Mouse (Mus musculus) erythroblast, embryonic 14.5 days (primary cell): ENCODE measurements around the gene Psd4. TPM values are rescaled to one million over a fixed set of nuclear protein-coding genes. Genes with fewer than 3 reads are reported as not detected.

Source experiments
- H3K27me3 ChIP-seq: 2 replicates; pipeline ENCODE4 v1.6.1; 2012; ENCODE audit warnings: inconsistent platforms; ENCODE audit not compliant: control insufficient read depth
- H3K36me3 ChIP-seq: 2 replicates; pipeline ENCODE4 v1.6.1; 2012; ENCODE audit warnings: mild to moderate bottlenecking, inconsistent platforms; ENCODE audit not compliant: control insufficient read depth
- H3K4me1 ChIP-seq: 2 replicates; pipeline ENCODE4 v1.6.1; 2012; ENCODE audit warnings: inconsistent platforms; ENCODE audit not compliant: control insufficient read depth
- H3K4me3 ChIP-seq: replicated peaks from 2 replicates; pipeline ENCODE3; 2012; ENCODE audit warnings: moderate library complexity, mild to moderate bottlenecking, inconsistent platforms
- H3K9me3 ChIP-seq: 2 replicates; pipeline ENCODE4 v1.6.1; 2012; ENCODE audit warnings: low read length, inconsistent platforms, mixed read lengths; ENCODE audit not compliant: control insufficient read depth
- GATA1 ChIP-seq: IDR thresholded peaks from 2 replicates; pipeline ENCODE4 v1.6.1; 2012; ENCODE audit warnings: low read length, inconsistent platforms, mixed read lengths
- TAL1 ChIP-seq: IDR thresholded peaks from 3 replicates; pipeline ENCODE4 v1.6.1; 2012; ENCODE audit warnings: low read length, inconsistent platforms, mixed read lengths
- polyA plus RNA-seq: library from polyadenylated mRNA; stranded (reverse); fragments of >175 nt; gene quantifications from 2 replicates; pipeline ENCODE4 v1.2.3, GENCODE M21; 2012

The Psd4 gene
- polyA plus RNA-seq, 1 experiment, result 0.51 TPM

DNA sequence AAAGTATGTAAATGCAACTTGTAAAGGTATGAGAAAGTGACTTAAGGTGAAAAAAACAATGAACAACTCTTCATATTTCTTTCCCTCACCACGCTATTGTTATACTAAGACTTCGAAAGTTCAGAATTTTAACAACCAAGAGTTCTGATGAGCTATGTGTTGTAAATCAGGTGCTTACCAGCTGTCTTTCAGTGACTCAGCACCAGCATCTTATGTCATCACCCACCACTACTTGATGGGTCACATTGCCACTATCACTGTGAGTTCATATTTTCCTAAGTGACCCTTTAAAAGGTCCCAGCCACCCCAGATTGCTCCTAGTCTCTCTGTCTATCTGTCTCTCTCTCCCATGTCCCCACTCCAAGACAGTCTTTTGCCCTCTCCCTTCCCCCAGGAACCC, 14.3 kb upstream of the Psd4 start:
- H3K4me3 ChIP-seq, result no peak overlapping the region
- no peaks in the 10 kb centered on the region for H3K4me1 ChIP-seq
- H3K27me3 ChIP-seq, result no peaks in the 10 kb centered on the region
- H3K36me3 ChIP-seq, result no peaks in the 10 kb centered on the region
- H3K9me3 ChIP-seq, result no peaks in the 10 kb centered on the region
- TF ChIP-seq GATA1 (no peak), TAL1 (no peak)

DNA sequence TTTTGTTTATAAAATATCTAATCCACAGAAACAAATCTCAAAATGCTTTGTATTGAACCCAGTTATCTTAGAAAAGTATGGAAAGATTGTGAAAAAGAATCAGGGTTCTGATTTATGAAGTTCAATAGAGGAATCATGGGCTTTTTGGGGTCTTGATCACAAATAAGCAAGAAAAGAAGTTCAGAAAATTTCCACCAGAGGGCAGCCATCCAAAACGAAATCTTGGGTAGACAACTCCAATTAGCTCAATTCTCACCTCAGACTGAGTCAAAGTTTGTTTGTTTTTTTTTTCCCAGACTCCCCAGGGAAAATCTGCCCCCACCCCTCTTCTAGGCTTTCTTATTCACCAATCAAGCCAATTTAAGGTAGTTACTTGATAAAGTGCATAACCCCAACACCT, 9.7 kb upstream of the Psd4 start:
- Histone ChIP-seq H3K27me3 (no peaks in the 10 kb centered on the region), H3K9me3 (no peaks in the 10 kb centered on the region), H3K4me1 (no peaks in the 10 kb centered on the region), H3K4me3 (no peak overlapping the region), H3K36me3 (no peaks in the 10 kb centered on the region)
- no peak for TF ChIP-seq GATA1
- TF ChIP-seq TAL1, result no peak

DNA sequence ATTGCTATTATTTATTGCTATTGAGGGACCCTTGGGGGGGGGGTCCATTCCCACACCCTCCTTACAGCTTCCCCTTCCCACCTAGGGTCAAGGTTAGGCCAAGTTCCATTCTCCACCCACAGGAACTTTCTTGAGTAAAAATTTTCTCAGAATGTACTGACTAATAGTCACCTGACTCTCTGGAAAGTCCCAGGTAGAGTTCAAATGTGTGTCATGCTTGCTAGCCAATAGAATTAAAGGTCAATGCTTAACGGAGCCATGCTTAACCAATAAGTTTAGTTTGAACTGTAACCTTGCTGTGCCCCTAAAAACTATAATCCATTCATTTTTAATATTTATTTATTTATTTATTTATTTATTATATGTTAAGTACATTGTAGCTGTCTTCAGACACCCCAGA, 8.0 kb upstream of the Psd4 start:
- Histone ChIP-seq H3K36me3 (no peaks in the 10 kb centered on the region), H3K27me3 (no peaks in the 10 kb centered on the region; the same call in 1 of the 2 replicates)

DNA sequence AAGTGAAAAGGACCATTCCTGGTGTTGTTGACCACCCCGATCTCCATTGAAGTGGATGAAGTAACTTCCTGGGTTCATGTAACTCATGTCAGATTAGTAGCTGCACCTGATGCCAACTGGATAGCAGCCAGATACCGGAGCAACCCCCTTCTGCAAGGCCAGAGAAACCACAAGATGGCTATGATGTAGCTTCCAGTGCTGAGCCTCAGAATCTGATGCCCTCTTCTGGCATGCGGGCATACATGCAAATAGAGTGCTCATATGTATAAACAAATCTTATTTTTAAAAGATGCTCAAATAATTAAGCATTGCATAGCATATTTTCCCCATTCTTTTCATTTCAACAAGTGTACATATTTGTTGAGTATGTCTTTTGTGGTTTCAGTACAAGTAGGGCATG, 3.6 kb upstream of the Psd4 start:
- Histone ChIP-seq H3K36me3 (no peaks in the 10 kb centered on the region), H3K4me3 (no peak overlapping the region), H3K27me3 (peaks cover 9% of the 10 kb centered on the region; the same call in 1 of the 2 replicates), H3K4me1 (peaks cover 19% of the 10 kb centered on the region), H3K9me3 (no peaks in the 10 kb centered on the region)
- TF ChIP-seq GATA1 (no peak), TAL1 (no peak)

More for the DNA sequence above, 8.0 kb upstream of the Psd4 start:
- TF ChIP-seq GATA1, result no peak
- no peak for TF ChIP-seq TAL1
- no peaks in the 10 kb centered on the region for H3K9me3 ChIP-seq
- no peak overlapping the region for H3K4me3 ChIP-seq
- H3K4me1 ChIP-seq, result no peaks in the 10 kb centered on the region

DNA sequence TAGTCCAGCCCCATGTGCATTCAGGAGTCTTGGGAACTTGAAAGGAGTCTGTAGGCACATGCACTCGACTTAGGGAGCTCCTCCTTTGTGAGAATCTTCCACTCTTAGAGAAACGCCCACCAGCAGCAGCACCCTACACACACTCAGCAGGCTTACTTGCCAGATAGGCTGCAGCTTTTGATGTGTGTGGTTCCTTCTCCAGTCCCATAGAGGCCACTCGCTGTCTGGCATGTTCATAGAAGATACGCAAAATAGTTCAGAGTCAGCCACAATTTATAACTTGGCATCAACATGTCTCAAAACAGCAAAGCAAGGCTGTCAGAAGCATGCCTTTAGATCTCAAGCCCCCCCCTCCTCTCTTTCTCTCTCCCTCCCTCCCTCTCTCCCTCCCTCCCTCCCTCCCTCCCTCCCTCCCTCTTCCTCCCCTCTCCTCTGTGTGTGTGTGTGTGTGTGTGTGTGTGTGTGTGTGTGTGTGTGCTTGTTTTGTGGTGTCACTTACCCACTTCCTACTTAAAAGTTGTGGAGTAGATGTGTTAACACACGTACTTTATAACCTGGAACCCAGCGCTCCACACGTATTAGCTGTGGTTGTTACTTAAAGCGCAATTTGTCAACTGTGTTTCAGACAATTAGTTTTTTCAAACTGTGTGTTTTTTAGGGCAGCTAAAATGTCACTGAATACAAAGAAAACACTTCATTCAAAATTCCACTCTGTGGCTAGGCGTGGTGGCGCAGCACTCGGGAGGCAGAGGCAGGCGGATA, 985 bp upstream of the Psd4 start:
- H3K4me3 ChIP-seq, result no peak overlapping the region
- H3K27me3 ChIP-seq, result peaks cover 9% of the 10 kb centered on the region; the same call in 1 of the 2 replicates
- peaks cover 24% of the 10 kb centered on the region for H3K4me1 ChIP-seq
- TF ChIP-seq GATA1 (no peak), TAL1 (no peak)
- no peaks in the 10 kb centered on the region for H3K9me3 ChIP-seq
- no peaks in the 10 kb centered on the region for H3K36me3 ChIP-seq

DNA sequence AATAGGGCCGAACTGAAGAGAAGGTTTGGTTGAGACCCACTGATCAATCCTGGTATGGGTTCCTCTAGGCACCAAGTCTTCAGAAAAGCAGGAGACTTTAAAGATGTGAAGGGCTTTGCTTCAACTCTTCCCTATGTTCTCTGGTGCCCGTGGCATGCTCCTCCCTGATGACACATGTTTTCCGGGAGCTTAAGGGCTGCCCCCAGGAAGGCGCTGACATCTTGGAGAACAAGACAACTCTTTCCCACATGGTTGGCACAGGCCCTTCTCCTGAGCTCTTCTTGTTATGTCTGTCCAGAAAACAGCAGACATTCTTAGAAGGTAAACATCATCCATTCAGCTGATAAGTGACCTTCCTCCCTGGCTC, 498 bp downstream of the Psd4 start:
- peak overlapping the region; percentile 63 for H3K4me3 ChIP-seq
- H3K4me1 ChIP-seq, result peaks cover 26% of the 10 kb centered on the region
- peaks cover 9% of the 10 kb centered on the region; the same call in 1 of the 2 replicates for H3K27me3 ChIP-seq
- no peaks in the 10 kb centered on the region for H3K36me3 ChIP-seq
- H3K9me3 ChIP-seq, result no peaks in the 10 kb centered on the region
- TF ChIP-seq GATA1, result no peak

DNA sequence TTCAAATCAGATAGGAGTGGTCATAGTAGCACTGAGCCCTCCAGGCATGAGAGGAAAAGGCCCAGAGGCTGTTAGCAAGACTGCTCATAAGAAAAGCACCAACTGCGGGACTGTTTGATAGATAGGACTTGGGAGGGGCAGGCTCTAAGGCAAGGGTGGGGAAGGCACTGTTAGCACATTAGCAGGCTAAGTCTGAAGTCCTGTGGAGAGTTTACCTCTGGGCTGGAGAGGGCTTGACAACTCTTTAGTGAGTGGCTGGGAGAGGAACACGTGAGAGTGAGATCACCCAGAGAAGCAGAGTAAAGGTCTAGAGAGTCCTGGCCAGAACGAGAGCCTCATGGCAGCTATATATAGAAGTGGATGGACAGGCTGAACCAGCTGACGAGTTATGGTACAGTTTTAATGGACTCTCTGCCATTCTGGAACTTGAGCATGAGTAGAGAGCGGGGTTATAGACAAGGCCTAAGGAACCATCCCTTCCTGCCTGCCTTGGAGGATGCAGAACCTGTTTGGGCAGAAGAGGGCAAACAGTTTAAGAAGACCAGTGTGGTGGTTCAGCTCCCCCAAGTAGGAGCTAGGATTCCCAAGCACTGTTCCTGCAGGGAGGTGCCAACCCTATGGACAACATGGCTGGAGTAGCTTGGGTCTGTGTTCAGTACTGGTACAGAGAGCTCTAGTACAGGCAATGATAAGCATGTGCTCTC, 11.5 kb downstream of the Psd4 start:
- no peak overlapping the region for H3K4me3 ChIP-seq

DNA sequence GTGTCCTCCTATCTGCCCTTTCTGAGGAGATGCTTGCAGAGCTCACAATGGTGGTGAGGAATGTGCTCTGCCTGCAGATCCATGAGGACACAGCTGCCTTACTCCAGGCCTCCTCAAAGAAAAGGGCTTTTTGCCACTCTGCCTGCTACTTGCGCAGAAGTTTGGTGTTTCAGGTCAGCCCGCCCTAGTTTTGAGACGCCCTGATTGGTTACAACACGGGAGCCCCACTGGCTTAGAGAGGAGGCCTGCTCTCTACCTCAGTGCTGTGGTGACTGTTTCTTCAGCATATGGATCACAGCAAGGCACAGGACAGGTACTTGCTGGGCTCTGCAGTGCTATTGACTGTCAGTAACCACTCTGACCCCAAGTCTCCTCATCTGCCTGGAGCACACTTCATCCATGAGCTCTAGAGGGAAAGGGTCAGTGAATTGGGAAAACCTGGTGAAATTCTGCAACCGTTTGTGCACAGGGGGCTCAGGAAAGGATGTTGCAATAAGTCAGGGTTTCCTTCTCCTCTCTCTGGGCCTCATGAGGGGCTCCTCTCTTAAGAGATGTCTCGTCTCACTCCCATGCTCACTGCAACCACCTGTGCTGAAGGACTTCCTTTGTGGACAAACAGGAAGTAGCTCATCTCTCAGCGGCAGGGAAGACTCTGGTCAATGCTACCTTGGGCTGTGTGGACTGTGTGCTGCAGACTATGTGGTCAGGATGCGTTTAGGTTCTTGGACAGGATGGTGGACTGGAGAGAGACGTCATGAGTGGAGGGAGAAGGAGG, 15.3 kb downstream of the Psd4 start:
- peaks cover 72% of the 10 kb centered on the region for H3K4me1 ChIP-seq
- no peaks in the 10 kb centered on the region for H3K27me3 ChIP-seq
- H3K4me3 ChIP-seq, result no peak overlapping the region
- H3K36me3 ChIP-seq, result peaks cover 3% of the 10 kb centered on the region; the same call in 1 of the 2 replicates
- TF ChIP-seq GATA1 (no peak), TAL1 (no peak)
- H3K9me3 ChIP-seq, result no peaks in the 10 kb centered on the region

More for the DNA sequence above, 11.5 kb downstream of the Psd4 start:
- no peaks in the 10 kb centered on the region for H3K36me3 ChIP-seq
- no peaks in the 10 kb centered on the region for H3K9me3 ChIP-seq
- TF ChIP-seq GATA1, result no peak
- TF ChIP-seq TAL1, result no peak
- H3K4me1 ChIP-seq, result peaks cover 36% of the 10 kb centered on the region
- H3K27me3 ChIP-seq, result no peaks in the 10 kb centered on the region

DNA sequence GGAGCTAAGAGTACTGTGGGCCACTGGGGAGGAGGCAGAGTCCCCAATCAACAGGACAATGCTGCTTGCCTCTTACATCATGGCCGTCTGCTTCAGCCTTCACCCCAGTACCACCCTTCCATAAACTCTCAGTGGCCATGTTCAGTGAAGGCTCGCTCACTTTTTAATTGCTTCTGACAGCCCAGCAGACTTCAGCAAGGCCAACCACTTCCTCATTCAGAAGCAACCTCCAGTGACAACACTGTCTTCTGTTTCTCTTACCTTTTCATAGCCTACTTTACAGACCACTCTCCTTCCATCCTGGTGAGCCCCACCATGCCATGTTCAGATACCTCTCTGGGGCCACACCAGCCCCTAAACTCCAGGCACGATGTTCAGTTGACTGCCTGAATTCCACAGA, 16.3 kb downstream of the Psd4 start:
- peaks cover 66% of the 10 kb centered on the region for H3K4me1 ChIP-seq
- H3K27me3 ChIP-seq, result no peaks in the 10 kb centered on the region
- H3K4me3 ChIP-seq, result no peak overlapping the region
- TF ChIP-seq GATA1 (no peak), TAL1 (no peak)
- H3K36me3 ChIP-seq, result peaks cover 7% of the 10 kb centered on the region
- no peaks in the 10 kb centered on the region for H3K9me3 ChIP-seq
